Mouse (Mus musculus) CD4-positive helper T cell, adult 2 months (primary cell): ENCODE data around the gene Stard7.
"Not testable (repeated sequence)": the region's sequence is repeated elsewhere in the genome, so short reads cannot be mapped to it uniquely, and the experiment has no call there.

Experiments used
- DNase-seq: peaks from one replicate; pipeline ENCODE4 v3.0.0-alpha.2; 2012; ENCODE audit warnings: low read depth, missing footprints, low spot score

The Stard7 gene

DNA sequence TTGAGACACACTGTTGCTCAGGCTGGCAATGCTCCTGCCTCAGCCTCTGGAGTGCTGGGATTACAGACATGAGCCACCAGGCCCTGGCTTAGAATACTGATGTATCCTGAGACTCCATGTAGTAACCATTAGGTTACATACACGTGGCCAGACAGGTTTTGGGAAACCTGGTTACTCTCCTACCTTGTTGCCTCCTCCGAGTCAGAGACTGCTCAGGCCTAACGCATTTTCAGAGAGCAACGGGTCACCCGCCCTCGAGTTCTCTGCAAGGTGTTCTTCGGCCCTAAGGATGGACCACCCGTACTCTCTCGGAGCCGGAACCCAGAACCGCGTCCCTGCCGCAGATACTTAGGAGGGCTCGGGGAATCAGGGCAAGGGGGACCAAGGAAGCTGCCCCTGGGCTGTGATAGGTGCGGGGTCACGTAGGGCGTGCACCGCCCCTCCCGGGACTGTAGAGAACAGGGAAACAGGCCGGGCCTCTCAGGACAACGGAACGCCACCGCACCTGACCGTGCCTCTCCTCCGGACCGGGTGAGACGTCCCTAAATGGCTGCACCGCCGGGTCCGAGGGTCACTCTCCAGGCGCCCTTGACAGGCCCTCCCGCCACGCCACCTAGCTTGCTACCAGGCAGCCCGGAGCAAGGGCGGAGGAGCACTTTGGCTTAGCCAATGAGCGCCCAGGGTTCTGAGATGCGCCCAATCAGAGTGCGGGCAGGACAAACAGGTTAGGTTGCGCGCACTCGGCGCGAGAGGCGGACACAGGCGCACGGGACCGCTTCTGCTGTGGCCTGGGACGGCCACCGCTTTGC lies at the start of gene Stard7:
TSS of gene Stard7 (plus strand) at position 728 of the 809 bp plus-strand sequence.
- peak; percentile 99 for DNase-seq

DNA sequence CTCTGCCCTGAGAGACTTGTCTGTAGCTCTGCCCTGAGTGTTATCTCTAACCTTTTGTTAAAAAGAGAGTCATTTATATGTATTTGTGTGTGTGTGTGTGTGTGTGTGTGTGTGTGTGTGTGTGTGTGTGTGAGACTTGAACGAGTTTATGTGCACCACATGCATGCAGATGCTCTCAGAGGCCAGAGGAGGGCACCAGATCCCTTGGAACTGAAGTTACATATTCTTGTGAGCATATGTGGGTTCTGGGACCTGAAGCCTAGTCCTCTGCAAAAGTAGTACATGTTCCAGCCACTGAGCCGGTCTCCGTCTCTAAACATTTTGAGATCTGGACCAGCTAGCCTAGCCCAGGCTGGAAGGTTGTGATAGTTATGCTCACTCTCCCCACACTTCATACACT lies 44.8 kb upstream of the Stard7 start:
- no peak for DNase-seq

- no peak for DNase-seq
Measured at GRCm38 (mm10) chr2:127237897-127238610, 32.0 kb upstream of the Stard7 start.

DNA sequence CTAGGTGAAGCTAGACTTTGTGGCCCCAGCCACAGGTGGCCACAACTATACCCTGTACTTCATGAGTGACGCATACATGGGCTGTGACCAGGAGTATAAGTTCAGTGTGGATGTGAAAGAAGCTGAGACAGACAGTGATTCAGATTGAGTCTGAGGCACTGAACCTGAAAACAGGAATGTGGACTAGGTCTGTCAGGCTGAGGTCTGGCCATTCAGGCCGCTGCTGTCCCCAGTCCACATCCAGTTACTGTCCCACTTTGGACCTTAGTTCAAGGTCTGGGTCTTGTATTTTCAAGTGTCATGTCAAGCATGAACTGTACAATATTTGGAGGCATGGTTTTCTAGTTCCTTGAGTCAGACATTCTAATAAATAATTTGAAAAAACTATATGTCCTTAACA lies 30.0 kb upstream of the Stard7 start:
- no peak for DNase-seq

GRCm38 (mm10) chr2:127247592-127248333 lies 22.3 kb upstream of the Stard7 start, which contains the start of the genes Ciao1 and Tmem127:
TSS of gene Ciao1 (minus strand) at chr2:127247816.
TSS of gene Tmem127 (plus strand) at chr2:127247908.
- peak; percentile 99 for DNase-seq

GRCm38 (mm10) chr2:127248334-127249004 lies 21.5 kb upstream of the Stard7 start:
- DNase-seq: peak; percentile 53

- no peak for DNase-seq
Measured at GRCm38 (mm10) chr2:127250291-127251008, 19.6 kb upstream of the Stard7 start.

DNA sequence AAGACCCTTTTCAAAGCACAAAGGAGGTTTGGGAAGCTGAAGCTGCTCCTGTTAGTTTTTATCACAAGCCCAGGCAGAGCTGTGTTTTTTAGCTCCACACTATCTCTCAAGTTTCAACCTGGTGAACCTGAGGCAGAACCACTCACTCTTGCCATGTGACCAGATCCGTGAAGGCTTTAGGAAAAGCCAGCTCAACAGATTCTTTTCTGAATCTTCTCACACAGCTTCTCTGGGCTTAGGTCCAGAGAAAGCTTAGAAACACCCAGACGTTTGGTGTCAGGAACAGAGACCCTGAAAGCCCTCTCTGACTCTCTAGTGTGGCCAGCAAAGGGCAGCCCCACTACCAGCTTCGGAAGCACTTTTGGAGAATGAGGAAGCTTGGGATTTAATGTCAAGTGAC lies 18.6 kb upstream of the Stard7 start:
- DNase-seq: no peak

DNA sequence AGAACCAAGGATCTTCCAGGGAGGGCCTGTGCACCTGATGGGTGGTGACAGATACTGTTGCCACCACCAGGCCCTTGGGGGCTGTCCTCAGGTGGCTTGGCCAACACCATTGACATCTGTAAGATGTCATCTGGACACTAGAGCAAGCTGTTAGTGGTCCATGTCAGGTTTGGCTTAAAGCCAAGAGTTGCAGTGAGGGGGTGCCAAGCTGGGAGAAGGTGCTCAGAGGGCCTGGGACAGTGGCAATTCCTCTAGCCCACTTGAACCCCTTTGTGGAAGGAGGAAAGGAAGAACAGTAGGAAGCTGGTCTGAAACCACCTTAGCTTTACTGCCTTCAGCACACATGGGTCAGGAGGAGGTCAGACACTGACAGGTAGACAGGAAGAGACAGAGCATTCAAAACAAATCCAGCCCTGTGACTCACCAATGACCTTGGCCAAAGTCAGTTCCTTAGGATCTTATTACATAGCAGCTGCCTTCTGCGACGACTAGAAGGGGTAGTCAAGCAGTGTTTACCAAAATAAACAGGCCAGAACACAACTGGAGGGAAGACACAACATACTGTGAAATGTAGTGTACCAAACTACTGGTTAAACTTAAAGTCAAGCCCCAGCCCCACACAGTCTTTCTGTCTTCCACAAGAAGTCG lies 18.0 kb upstream of the Stard7 start:
- no peak for DNase-seq

DNA sequence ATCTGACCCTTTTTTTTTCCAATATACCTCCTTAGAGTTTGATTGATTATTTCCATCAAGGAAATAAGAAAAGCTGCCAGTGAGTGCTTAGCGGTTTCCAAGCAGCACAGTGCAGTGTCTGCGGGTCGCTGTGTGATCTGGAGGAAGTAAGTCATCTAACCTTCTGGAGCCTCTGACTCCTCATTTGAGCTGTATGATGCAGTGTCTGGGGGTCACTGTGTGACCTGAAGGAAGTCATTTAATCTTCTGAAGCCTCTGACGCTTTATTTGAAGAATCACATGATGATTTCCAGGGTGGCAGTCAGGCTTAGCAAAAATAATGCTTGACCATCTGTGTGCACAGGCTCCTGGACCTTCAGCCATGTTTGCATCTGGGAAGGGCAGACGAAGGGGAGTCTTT lies 17.2 kb upstream of the Stard7 start:
- no peak for DNase-seq

GRCm38 (mm10) chr2:127254604-127255134 lies 15.3 kb upstream of the Stard7 start:
- DNase-seq: no peak

DNA sequence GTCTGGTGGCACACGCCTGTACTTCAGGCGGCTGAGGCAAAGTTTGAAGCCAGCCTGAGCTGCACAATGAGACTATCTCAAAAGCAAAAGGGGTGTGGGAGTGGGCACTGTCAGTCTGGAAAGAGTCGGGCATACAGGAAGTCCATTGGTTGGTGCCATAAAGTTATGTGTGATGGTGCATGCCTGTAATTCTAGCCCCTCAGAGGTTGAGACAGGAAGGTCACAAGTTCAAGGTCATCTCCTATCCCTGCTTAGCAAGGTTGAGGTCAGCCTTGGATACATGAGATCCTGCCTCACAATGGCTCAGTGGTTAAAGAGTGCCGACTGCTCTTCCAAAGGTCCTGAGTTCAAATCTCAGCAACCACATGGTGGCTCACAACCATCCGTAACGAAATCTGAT lies 14.7 kb upstream of the Stard7 start:
- no peak for DNase-seq

GRCm38 (mm10) chr2:127259340-127259739 lies 10.7 kb upstream of the Stard7 start:
- no peak for DNase-seq

- no peak for DNase-seq
Measured at GRCm38 (mm10) chr2:127262480-127262879, 7.5 kb upstream of the Stard7 start.

DNA sequence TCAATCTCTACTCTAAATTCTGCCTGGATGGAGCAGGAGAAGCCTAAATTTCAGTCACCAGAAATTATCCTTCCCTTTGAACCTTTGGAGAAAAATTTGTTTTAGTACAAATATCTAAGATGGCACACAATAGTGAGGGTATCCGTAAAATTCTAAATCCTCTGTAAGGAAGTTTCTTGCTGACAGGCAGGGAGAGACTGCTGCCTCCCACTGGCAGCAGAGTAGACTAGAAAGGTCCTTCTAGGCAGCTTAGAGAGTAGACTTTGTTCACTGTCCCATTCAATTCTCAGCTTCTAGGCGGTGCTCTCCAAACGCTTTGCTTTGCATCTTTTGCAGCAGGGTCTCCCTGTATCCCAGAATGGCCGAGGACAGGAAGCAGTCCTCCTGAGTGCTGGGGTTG lies 2.2 kb upstream of the Stard7 start:
- no peak for DNase-seq

DNA sequence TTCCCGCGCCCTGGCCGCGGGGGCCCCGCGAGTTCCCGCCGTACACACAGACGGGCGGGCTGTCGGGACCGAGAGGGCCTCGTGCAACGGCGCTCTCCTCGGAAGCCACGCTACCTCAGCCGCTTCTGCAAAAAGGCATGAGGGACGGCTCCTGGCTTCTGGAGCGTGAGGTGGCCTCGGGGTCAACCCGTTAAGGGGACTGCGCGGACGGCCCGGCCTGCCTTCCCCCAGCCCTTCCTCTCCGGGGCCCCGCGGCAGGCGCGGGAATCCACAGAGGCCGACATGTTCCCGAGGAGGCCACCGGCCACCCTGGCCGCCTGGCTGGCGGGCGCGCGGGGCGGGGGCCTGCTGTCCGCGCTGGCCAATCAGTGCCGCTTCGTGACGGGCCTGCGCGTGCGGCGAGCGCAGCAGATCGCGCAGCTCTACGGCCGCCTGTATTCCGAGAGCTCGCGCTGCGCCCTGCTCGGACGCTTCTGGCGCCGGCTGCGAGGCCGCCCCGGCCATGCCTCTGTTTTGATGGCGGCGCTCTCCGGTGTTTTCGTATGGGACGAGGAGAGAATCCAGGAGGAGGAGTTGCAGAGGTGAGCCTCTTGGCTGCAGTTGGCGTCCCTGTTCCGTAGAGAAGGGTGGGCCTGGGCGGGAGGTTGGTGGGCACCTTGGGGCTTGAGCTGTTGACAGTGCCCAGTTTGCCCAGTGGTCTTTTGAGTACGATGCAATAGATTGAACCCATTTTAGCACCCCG lies 453 bp downstream of the Stard7 start:
- DNase-seq: peak; percentile 91

GRCm38 (mm10) chr2:127271042-127271515 lies 1.1 kb downstream of the Stard7 start:
- DNase-seq: peak; percentile 53

DNA sequence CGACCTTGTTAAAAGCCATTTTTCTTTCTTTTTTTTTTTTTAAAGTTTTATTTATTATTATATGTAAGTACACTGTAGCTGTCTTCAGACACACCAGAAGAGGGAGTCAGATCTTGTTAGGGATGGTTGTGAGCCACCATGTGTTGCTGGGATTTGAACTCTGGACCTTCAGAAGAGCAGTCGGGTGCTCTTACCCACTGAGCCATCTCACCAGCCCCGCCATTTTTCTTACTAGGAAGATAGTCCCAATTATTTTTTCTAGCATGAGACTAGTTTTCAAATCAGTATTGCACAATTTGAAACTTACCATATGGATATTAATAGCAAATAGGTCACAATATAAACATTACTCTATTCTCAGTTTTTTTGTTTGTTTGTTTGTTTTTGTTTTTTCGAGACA lies 2.0 kb downstream of the Stard7 start:
- DNase-seq: not testable (repeated sequence)

- DNase-seq: no peak
Measured at GRCm38 (mm10) chr2:127272806-127273205, 2.8 kb downstream of the Stard7 start.
